Mouse (Mus musculus) megakaryocyte-erythroid progenitor cell, adult 5-6 weeks (primary cell): ENCODE measurements around the gene Olfr344. TPM values are rescaled to one million over a fixed set of nuclear protein-coding genes. Genes with fewer than 3 reads are reported as not detected.

Experiments
- ATAC-seq: replicated peaks from 2 replicates; pipeline ENCODE4 v1.8.0; 2016; ENCODE audit warnings: mild to moderate bottlenecking, inconsistent platforms; ENCODE audit not compliant: severe bottlenecking, poor library complexity, low FRiP score, low TSS enrichment
- total RNA-seq, 2 experiments: library from RNA; stranded (forward) in 1 of 2; stranded (reverse) in 1 of 2; fragments of 200-1000, 215-1000 nt in 1 of 2; fragments of >200 nt in 1 of 2; fragmentation: Nextera tagmentation in 1 of 2; gene quantifications; 2 replicates each; pipeline ENCODE4 v1.2.3; 2014 to 2017

Olfr344 gene
- total RNA-seq (2014; fragmentation: Nextera tagmentation) (not detected in 2 replicates), total RNA-seq (2017) (not detected in 2 replicates)

- ATAC-seq = no peak
Measured at GRCm38 (mm10) chr2:36566362-36566761, at the start of gene Olfr344. TSS of gene Olfr344 (plus strand) at chr2:36566662.

- no peak for ATAC-seq
Measured at GRCm38 (mm10) chr2:36524698-36525097, 41.8 kb upstream of the Olfr344 start, which contains the start of gene Olfr342. TSS of gene Olfr342 (plus strand) at chr2:36524998.

DNA sequence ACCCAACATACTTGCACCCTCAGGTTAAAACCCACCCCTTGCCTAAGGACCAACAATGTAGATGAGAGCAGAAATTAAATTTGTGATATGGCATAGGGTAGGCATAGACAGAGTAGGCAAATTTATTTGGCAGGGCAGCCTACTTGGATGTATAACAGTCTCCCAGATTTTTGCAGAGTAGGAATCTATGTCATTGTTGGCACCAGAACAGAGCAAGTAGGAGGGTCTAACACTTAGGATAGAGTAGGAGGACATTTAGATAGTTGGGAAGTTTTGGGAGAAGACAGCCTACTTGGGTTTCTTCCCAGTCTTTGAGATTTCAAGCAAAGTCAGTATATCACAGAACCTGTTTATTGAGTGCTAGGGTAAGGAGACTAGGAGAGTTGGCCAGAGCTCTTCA is 1.3 kb upstream of the Olfr344 start:
- no peak for ATAC-seq

DNA sequence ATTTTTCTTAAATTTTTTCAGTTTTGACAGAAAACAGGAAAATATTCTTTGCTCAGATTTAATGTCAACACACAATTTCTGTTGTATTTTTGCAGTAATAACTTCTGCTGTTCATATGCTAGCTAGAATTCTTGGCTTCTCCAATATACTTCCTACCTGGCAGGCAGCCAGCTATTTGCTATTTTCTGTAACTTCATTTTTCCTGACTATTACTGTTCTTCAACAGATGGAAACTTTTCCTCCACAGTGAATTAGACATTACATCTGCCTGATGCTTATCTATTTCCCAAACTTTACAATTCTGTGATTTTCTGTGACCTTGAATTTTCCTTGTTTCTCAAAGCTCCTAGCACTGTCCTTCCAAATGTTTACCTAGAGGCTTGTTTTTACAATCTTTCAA is 560 bp downstream of the Olfr344 start:
- ATAC-seq = no peak

GRCm38 (mm10) chr2:36567845-36568244 is 1.4 kb downstream of the Olfr344 start:
- no peak for ATAC-seq

Other genes with a start within 250 kb of the Olfr344 start
- gene Olfr338, start 193.1 kb upstream of the Olfr344 start, total RNA-seq (2014; fragmentation: Nextera tagmentation) = not detected in 2 replicates
- gene Olfr338, start 193.1 kb upstream of the Olfr344 start, total RNA-seq (2017) = not detected in 2 replicates
- not detected in 2 replicates for gene Olfr339, start 147.7 kb upstream of the Olfr344 start, total RNA-seq (2014; fragmentation: Nextera tagmentation)
- not detected in 2 replicates for gene Olfr339, start 147.7 kb upstream of the Olfr344 start, total RNA-seq (2017)
- gene Olfr340, start 114.1 kb upstream of the Olfr344 start, total RNA-seq (2014; fragmentation: Nextera tagmentation) = not detected in 2 replicates
- not detected in 2 replicates for gene Olfr340, start 114.1 kb upstream of the Olfr344 start, total RNA-seq (2017)
- not detected in 2 replicates for gene Olfr341, start 84.2 kb upstream of the Olfr344 start, total RNA-seq (2014; fragmentation: Nextera tagmentation)
- gene Olfr341, start 84.2 kb upstream of the Olfr344 start, total RNA-seq (2017) = not detected in 2 replicates
- gene Olfr342, start 41.7 kb upstream of the Olfr344 start, total RNA-seq (2014; fragmentation: Nextera tagmentation) = not detected in 2 replicates
- not detected in 2 replicates for gene Olfr342, start 41.7 kb upstream of the Olfr344 start, total RNA-seq (2017)
- not detected in 2 replicates for gene Olfr345, start 73.4 kb downstream of the Olfr344 start, total RNA-seq (2014; fragmentation: Nextera tagmentation)
- gene Olfr345, start 73.4 kb downstream of the Olfr344 start, total RNA-seq (2017) = not detected in 2 replicates
- gene Olfr346, start 119.1 kb downstream of the Olfr344 start, total RNA-seq (2014; fragmentation: Nextera tagmentation) = not detected in 2 replicates
- gene Olfr346, start 119.1 kb downstream of the Olfr344 start, total RNA-seq (2017) = not detected in 2 replicates
- gene Olfr347, start 165.2 kb downstream of the Olfr344 start, total RNA-seq (2014; fragmentation: Nextera tagmentation) = not detected in 2 replicates
- not detected in 2 replicates for gene Olfr347, start 165.2 kb downstream of the Olfr344 start, total RNA-seq (2017)
- gene Olfr348, start 217.6 kb downstream of the Olfr344 start, total RNA-seq (2014; fragmentation: Nextera tagmentation) = not detected in 2 replicates
- not detected in 2 replicates for gene Olfr348, start 217.6 kb downstream of the Olfr344 start, total RNA-seq (2017)
- not detected in 2 replicates for gene Olfr50, start 223.9 kb downstream of the Olfr344 start, total RNA-seq (2014; fragmentation: Nextera tagmentation)
- gene Olfr50, start 223.9 kb downstream of the Olfr344 start, total RNA-seq (2017) = not detected in 2 replicates